Mouse (Mus musculus): ENCODE results near the gene Ppp1r35. TPM values are rescaled to one million over a fixed set of nuclear protein-coding genes. Genes with fewer than 3 reads are reported as not detected.

The Ppp1r35 gene
- total and polyA plus RNA-seq, 2 experiments from 2014 or later, result 28.8 to 41.8 TPM

- DNase-seq (peak; percentile 99), ATAC-seq (peak; percentile 79)
- WGBS, result under 1% methylated on average over 48 of the region's 48 CpGs
- H3K27ac ChIP-seq (ENCODE audit: low read depth, low read length), result peak within 1 kb of the TSS; percentile 97
- peak; percentile 94 for TF ChIP-seq CTCF (IDR thresholded peaks at IDR 0.05; ENCODE audit: low read depth)
- H3K4me3 ChIP-seq (ENCODE audit: low read depth, low read length), result peak within 1 kb of the TSS; percentile 68
- H3K9me3 ChIP-seq (ENCODE audit: low read length), result no peaks in the 10 kb centered on the region
- H3K9ac ChIP-seq, result peak within 1 kb of the TSS; percentile 65
- H3K4me1 ChIP-seq (ENCODE audit: insufficient read depth), result peaks cover 27% of the 10 kb centered on the region
- H3K36me3 ChIP-seq (ENCODE audit: insufficient read depth), result peaks cover 24% of the 10 kb centered on the region
- H3K27me3 ChIP-seq (ENCODE audit: insufficient read depth, low read length), result no peaks in the 10 kb centered on the region
- peak within 1 kb of the TSS; percentile 69 for H3K4me2 ChIP-seq (ENCODE audit: low read depth)
These were observed 8.7 kb downstream of the Ppp1r35 start, which contains the start of the genes Mepce and Zcwpw1 for GRCm38 (mm10) chr5:137787151-137787928. Gene Mepce (minus strand): TSS chr5:137787655. Gene Zcwpw1 (plus strand): TSS chr5:137787798.

- Histone ChIP-seq H3K27ac (ENCODE audit: low read depth, low read length) (no peak overlapping the region), H3K36me3 (ENCODE audit: insufficient read depth) (peaks cover 15% of the 10 kb centered on the region), H3K4me2 (ENCODE audit: low read depth) (peak overlapping the region; percentile 69), H3K27me3 (ENCODE audit: insufficient read depth, low read length) (no peaks in the 10 kb centered on the region), H3K9ac (no peak overlapping the region), H3K4me3 (ENCODE audit: low read depth, low read length) (peak overlapping the region; percentile 68), H3K9me3 (ENCODE audit: low read length) (no peaks in the 10 kb centered on the region), H3K4me1 (ENCODE audit: insufficient read depth) (peaks cover 21% of the 10 kb centered on the region)
- no peak for DNase-seq
- ATAC-seq, result no peak
- 75% methylated on average over 24 of the region's 24 CpGs for WGBS
- TF ChIP-seq CTCF (IDR thresholded peaks at IDR 0.05; ENCODE audit: low read depth), result no peak
These were observed 9.5 kb downstream of the Ppp1r35 start for GRCm38 (mm10) chr5:137788171-137788570.

GRCm38 (mm10) chr5:137788946-137789531 is 10.4 kb downstream of the Ppp1r35 start:
- no peak overlapping the region for H3K27ac ChIP-seq (ENCODE audit: low read depth, low read length)
- H3K36me3 ChIP-seq (ENCODE audit: insufficient read depth), result peaks cover 9% of the 10 kb centered on the region; the same call in 1 of the 2 replicates
- DNase-seq (no peak), ATAC-seq (no peak)
- H3K4me2 ChIP-seq (ENCODE audit: low read depth), result no peak overlapping the region
- WGBS, result 96% methylated on average over 2 of the region's 2 CpGs
- no peaks in the 10 kb centered on the region for H3K27me3 ChIP-seq (ENCODE audit: insufficient read depth, low read length)
- H3K9me3 ChIP-seq (ENCODE audit: low read length), result no peaks in the 10 kb centered on the region
- no peak overlapping the region for H3K4me3 ChIP-seq (ENCODE audit: low read depth, low read length)
- H3K4me1 ChIP-seq (ENCODE audit: insufficient read depth), result peaks cover 13% of the 10 kb centered on the region
- 0 out of 2 replicates have a peak, but pooled peaks have one; percentile 12 for TF ChIP-seq CTCF (IDR thresholded peaks at IDR 0.05; ENCODE audit: low read depth)
- no peak overlapping the region for H3K9ac ChIP-seq

DNA sequence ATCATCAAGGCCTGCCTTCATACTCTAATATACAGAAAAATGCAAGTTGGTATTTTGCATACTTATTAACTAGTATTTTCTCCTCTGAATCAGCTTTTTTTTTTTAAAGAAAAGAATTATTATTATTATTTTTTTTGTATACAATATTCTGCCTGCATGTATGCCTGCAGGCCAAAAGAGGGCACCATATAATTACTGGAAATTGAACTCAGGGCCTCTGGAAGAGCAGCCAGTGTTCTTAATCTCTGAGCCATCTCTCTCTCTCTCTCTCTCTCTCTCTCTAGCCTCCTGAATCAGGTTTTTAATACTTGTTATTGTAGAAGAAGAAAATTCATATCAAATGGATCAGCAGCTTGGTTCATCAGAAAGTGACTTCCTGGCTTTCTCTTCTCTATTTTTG is 12.9 kb downstream of the Ppp1r35 start:
- H3K4me3 ChIP-seq (ENCODE audit: low read depth, low read length), result no peak overlapping the region
- TF ChIP-seq CTCF (IDR thresholded peaks at IDR 0.05; ENCODE audit: low read depth), result peak; percentile 33; the same call in 1 of the 2 replicates
- H3K4me1 ChIP-seq (ENCODE audit: insufficient read depth), result no peaks in the 10 kb centered on the region
- H3K4me2 ChIP-seq (ENCODE audit: low read depth), result no peak overlapping the region
- ATAC-seq, result no peak
- H3K9ac ChIP-seq, result no peak overlapping the region
- no peaks in the 10 kb centered on the region for H3K36me3 ChIP-seq (ENCODE audit: insufficient read depth)
- no peak for DNase-seq
- no peaks in the 10 kb centered on the region for H3K9me3 ChIP-seq (ENCODE audit: low read length)
- H3K27ac ChIP-seq (ENCODE audit: low read depth, low read length), result no peak overlapping the region
- H3K27me3 ChIP-seq (ENCODE audit: insufficient read depth, low read length), result no peaks in the 10 kb centered on the region

- DNase-seq (no peak), ATAC-seq (no peak)
- WGBS, result 86% methylated on average over 3 of the region's 3 CpGs
- Histone ChIP-seq H3K4me3 (ENCODE audit: low read depth, low read length) (no peak overlapping the region), H3K9ac (no peak overlapping the region), H3K36me3 (ENCODE audit: insufficient read depth) (no peaks in the 10 kb centered on the region), H3K27me3 (ENCODE audit: insufficient read depth, low read length) (no peaks in the 10 kb centered on the region), H3K27ac (ENCODE audit: low read depth, low read length) (no peak overlapping the region), H3K4me1 (ENCODE audit: insufficient read depth) (no peaks in the 10 kb centered on the region), H3K4me2 (ENCODE audit: low read depth) (no peak overlapping the region), H3K9me3 (ENCODE audit: low read length) (no peaks in the 10 kb centered on the region)
- TF ChIP-seq CTCF (IDR thresholded peaks at IDR 0.05; ENCODE audit: low read depth), result no peak
These were observed 18.0 kb downstream of the Ppp1r35 start for GRCm38 (mm10) chr5:137796606-137797005.

- no peak overlapping the region for H3K9ac ChIP-seq
- H3K27ac ChIP-seq (ENCODE audit: low read depth, low read length), result no peak overlapping the region
- H3K27me3 ChIP-seq (ENCODE audit: insufficient read depth, low read length), result no peaks in the 10 kb centered on the region
- H3K4me3 ChIP-seq (ENCODE audit: low read depth, low read length), result no peak overlapping the region
- no peak for ATAC-seq
- no peaks in the 10 kb centered on the region for H3K36me3 ChIP-seq (ENCODE audit: insufficient read depth)
- TF ChIP-seq CTCF (IDR thresholded peaks at IDR 0.05; ENCODE audit: low read depth), result no peak
- no peaks in the 10 kb centered on the region for H3K9me3 ChIP-seq (ENCODE audit: low read length)
- no peaks in the 10 kb centered on the region for H3K4me1 ChIP-seq (ENCODE audit: insufficient read depth)
- WGBS, result 82% methylated on average over 3 of the region's 3 CpGs
- H3K4me2 ChIP-seq (ENCODE audit: low read depth), result no peak overlapping the region
- no peak for DNase-seq
These were observed 22.3 kb downstream of the Ppp1r35 start for GRCm38 (mm10) chr5:137800917-137801316.

DNA sequence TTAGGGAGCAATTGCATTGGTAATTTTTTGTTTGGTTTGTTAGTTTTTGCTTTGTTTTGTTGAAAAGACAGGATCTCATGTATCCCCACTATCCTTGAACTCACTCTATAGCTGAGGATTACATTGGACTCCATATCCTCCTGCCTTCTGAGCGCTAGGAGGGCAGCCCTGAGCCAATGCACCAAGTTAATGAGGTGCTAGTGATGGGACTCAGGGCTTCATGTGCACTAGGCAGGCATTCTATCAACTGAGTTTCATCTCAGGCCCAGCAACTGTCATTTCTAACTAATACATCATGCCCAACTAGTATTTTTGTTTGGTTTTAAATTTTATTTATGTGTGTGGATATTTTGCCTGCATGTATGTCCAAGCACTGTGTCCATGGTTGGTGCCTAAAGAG is 27.5 kb downstream of the Ppp1r35 start:
- H3K4me1 ChIP-seq (ENCODE audit: insufficient read depth), result no peaks in the 10 kb centered on the region
- H3K36me3 ChIP-seq (ENCODE audit: insufficient read depth), result no peaks in the 10 kb centered on the region
- H3K27ac ChIP-seq (ENCODE audit: low read depth, low read length), result no peak overlapping the region
- no peak for DNase-seq
- no peak overlapping the region for H3K4me3 ChIP-seq (ENCODE audit: low read depth, low read length)
- no peak overlapping the region for H3K4me2 ChIP-seq (ENCODE audit: low read depth)
- WGBS, result 76% methylated on average over 1 of the region's 1 CpGs
- H3K9me3 ChIP-seq (ENCODE audit: low read length), result no peaks in the 10 kb centered on the region
- no peak overlapping the region for H3K9ac ChIP-seq
- no peak for ATAC-seq
- H3K27me3 ChIP-seq (ENCODE audit: insufficient read depth, low read length), result no peaks in the 10 kb centered on the region
- TF ChIP-seq CTCF (IDR thresholded peaks at IDR 0.05; ENCODE audit: low read depth), result no peak
